Mouse (Mus musculus): ENCODE measurements at regions not wholly inside any gene's neighbourhood (a gene's known extent, or its start where the extent isn't known, plus 50 kb on each side); places are given as distances from the start of the nearest gene placed in this dataset.

GRCm38 (mm10) chr5:85706084-85706483 is 359.3 kb downstream of the Cenpc1 start:
- Histone ChIP-seq H3K9me3 (ENCODE audit: low read length) (no peaks in the 10 kb centered on the region), H3K27ac (ENCODE audit: low read depth, low read length) (no peak overlapping the region), H3K4me2 (ENCODE audit: low read depth, low read length, poor library complexity, severe bottlenecking) (no peak overlapping the region), H3K9ac (replicated peaks; ENCODE audit: low read length, poor library complexity, severe bottlenecking) (no peak overlapping the region), H3K4me1 (ENCODE audit: insufficient read depth, low read length) (no peaks in the 10 kb centered on the region), H3K4me3 (ENCODE audit: low read depth, low read length) (no peak overlapping the region), H3K36me3 (ENCODE audit: insufficient read depth, low read length) (no peaks in the 10 kb centered on the region), H3K27me3 (ENCODE audit: insufficient read depth, low read length) (no peaks in the 10 kb centered on the region)
- DNase-seq (ENCODE audit: low spot score) (no peak), ATAC-seq (ENCODE audit: low FRiP score) (no peak)
- no peak for TF ChIP-seq CTCF (IDR thresholded peaks at IDR 0.05)
- 25% methylated on average over 3 of the region's 3 CpGs for WGBS

GRCm38 (mm10) chr5:85677872-85678271 is 387.5 kb downstream of the Cenpc1 start:
- no peak for TF ChIP-seq CTCF (IDR thresholded peaks at IDR 0.05)
- H3K9ac ChIP-seq (replicated peaks; ENCODE audit: low read length, poor library complexity, severe bottlenecking) = no peak overlapping the region
- H3K27ac ChIP-seq (ENCODE audit: low read depth, low read length) = no peak overlapping the region
- no peak overlapping the region for H3K4me2 ChIP-seq (ENCODE audit: low read depth, low read length, poor library complexity, severe bottlenecking)
- H3K27me3 ChIP-seq (ENCODE audit: insufficient read depth, low read length) = no peaks in the 10 kb centered on the region
- H3K9me3 ChIP-seq (ENCODE audit: low read length) = no peaks in the 10 kb centered on the region
- DNase-seq (ENCODE audit: low spot score) (no peak), ATAC-seq (ENCODE audit: low FRiP score) (no peak)
- H3K4me1 ChIP-seq (ENCODE audit: insufficient read depth, low read length) = no peaks in the 10 kb centered on the region
- WGBS = 89% methylated on average over 4 of the region's 4 CpGs
- H3K4me3 ChIP-seq (ENCODE audit: low read depth, low read length) = no peak overlapping the region
- H3K36me3 ChIP-seq (ENCODE audit: insufficient read depth, low read length) = no peaks in the 10 kb centered on the region

GRCm38 (mm10) chr5:85671121-85671520 is 394.3 kb downstream of the Cenpc1 start:
- Histone ChIP-seq H3K27ac (ENCODE audit: low read depth, low read length) (no peak overlapping the region), H3K9ac (replicated peaks; ENCODE audit: low read length, poor library complexity, severe bottlenecking) (no peak overlapping the region), H3K4me3 (ENCODE audit: low read depth, low read length) (no peak overlapping the region), H3K9me3 (ENCODE audit: low read length) (0 out of 2 replicates have a peak, but pooled peaks cover 4% of the 10 kb centered on the region), H3K27me3 (ENCODE audit: insufficient read depth, low read length) (no peaks in the 10 kb centered on the region), H3K36me3 (ENCODE audit: insufficient read depth, low read length) (no peaks in the 10 kb centered on the region), H3K4me2 (ENCODE audit: low read depth, low read length, poor library complexity, severe bottlenecking) (no peak overlapping the region), H3K4me1 (ENCODE audit: insufficient read depth, low read length) (no peaks in the 10 kb centered on the region)
- DNase-seq (ENCODE audit: low spot score) (no peak), ATAC-seq (ENCODE audit: low FRiP score) (no peak)
- no peak for TF ChIP-seq CTCF (IDR thresholded peaks at IDR 0.05)
- 76% methylated on average over 1 of the region's 1 CpGs for WGBS

GRCm38 (mm10) chr5:85661487-85661886 is 403.9 kb downstream of the Cenpc1 start:
- Histone ChIP-seq H3K4me1 (ENCODE audit: insufficient read depth, low read length) (no peaks in the 10 kb centered on the region), H3K4me3 (ENCODE audit: low read depth, low read length) (no peak overlapping the region), H3K27me3 (ENCODE audit: insufficient read depth, low read length) (no peaks in the 10 kb centered on the region), H3K27ac (ENCODE audit: low read depth, low read length) (no peak overlapping the region), H3K9ac (replicated peaks; ENCODE audit: low read length, poor library complexity, severe bottlenecking) (no peak overlapping the region), H3K9me3 (ENCODE audit: low read length) (no peaks in the 10 kb centered on the region), H3K36me3 (ENCODE audit: insufficient read depth, low read length) (no peaks in the 10 kb centered on the region), H3K4me2 (ENCODE audit: low read depth, low read length, poor library complexity, severe bottlenecking) (no peak overlapping the region)
- no peak for TF ChIP-seq CTCF (IDR thresholded peaks at IDR 0.05)
- DNase-seq (ENCODE audit: low spot score) (no peak), ATAC-seq (ENCODE audit: low FRiP score) (no peak)
- 61% methylated on average over 5 of the region's 5 CpGs for WGBS

- Histone ChIP-seq H3K27me3 (ENCODE audit: insufficient read depth, low read length) (no peaks in the 10 kb centered on the region), H3K9ac (replicated peaks; ENCODE audit: low read length, poor library complexity, severe bottlenecking) (no peak overlapping the region), H3K36me3 (ENCODE audit: insufficient read depth, low read length) (no peaks in the 10 kb centered on the region), H3K9me3 (ENCODE audit: low read length) (no peaks in the 10 kb centered on the region), H3K4me3 (ENCODE audit: low read depth, low read length) (no peak overlapping the region), H3K27ac (ENCODE audit: low read depth, low read length) (no peak overlapping the region), H3K4me2 (ENCODE audit: low read depth, low read length, poor library complexity, severe bottlenecking) (no peak overlapping the region), H3K4me1 (ENCODE audit: insufficient read depth, low read length) (no peaks in the 10 kb centered on the region)
- DNase-seq (ENCODE audit: low spot score) (no peak), ATAC-seq (ENCODE audit: low FRiP score) (no peak)
- WGBS = 27% methylated on average over 2 of the region's 2 CpGs
- TF ChIP-seq CTCF (IDR thresholded peaks at IDR 0.05) = no peak
These were observed 444.3 kb downstream of the Cenpc1 start for GRCm38 (mm10) chr5:85621078-85621477.

- H3K9me3 ChIP-seq (ENCODE audit: low read length) = no peaks in the 10 kb centered on the region
- H3K4me3 ChIP-seq (ENCODE audit: low read depth, low read length) = no peak overlapping the region
- H3K4me2 ChIP-seq (ENCODE audit: low read depth, low read length, poor library complexity, severe bottlenecking) = no peak overlapping the region
- TF ChIP-seq CTCF (IDR thresholded peaks at IDR 0.05) = no peak
- DNase-seq (ENCODE audit: low spot score) (no peak), ATAC-seq (ENCODE audit: low FRiP score) (no peak)
- H3K9ac ChIP-seq (replicated peaks; ENCODE audit: low read length, poor library complexity, severe bottlenecking) = no peak overlapping the region
- no peaks in the 10 kb centered on the region for H3K36me3 ChIP-seq (ENCODE audit: insufficient read depth, low read length)
- 80% methylated on average over 3 of the region's 3 CpGs for WGBS
- H3K4me1 ChIP-seq (ENCODE audit: insufficient read depth, low read length) = no peaks in the 10 kb centered on the region
- no peaks in the 10 kb centered on the region for H3K27me3 ChIP-seq (ENCODE audit: insufficient read depth, low read length)
- H3K27ac ChIP-seq (ENCODE audit: low read depth, low read length) = no peak overlapping the region
These were observed 450.6 kb downstream of the Cenpc1 start for GRCm38 (mm10) chr5:85614783-85615182.

Data from midbrain, postnatal 0 days (tissue).